Mouse (Mus musculus): ENCODE results near the gene 9430007A20Rik.

DNA sequence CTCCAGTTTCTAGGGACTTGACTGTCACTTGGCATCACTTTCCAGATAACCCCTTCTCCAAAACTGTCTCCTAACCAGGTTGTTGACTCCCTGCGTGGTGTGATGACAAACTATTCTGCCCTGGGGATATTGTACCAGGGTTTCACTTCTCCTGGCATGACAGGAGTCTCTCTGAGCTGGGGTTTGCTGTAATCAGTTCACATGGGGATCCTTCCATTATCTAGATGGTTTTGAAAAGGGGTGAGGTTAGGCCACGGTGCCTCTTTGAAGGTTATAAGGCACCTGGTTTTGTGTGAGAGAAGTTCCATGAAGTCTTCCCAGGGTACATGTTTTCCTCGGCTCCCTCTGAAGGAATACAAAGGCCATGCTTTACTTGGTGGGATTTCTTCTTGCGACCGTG lies at the start of gene 9430007A20Rik:
- TF ChIP-seq CTCF (IDR thresholded peaks at IDR 0.05; ENCODE audit: low read depth, low read length): no peak
- TF ChIP-seq POLR2AphosphoS5 (IDR thresholded peaks at IDR 0.05; ENCODE audit: insufficient replicate concordance, low read depth, low read length): no peak
- TF ChIP-seq GATA1 (IDR thresholded peaks at IDR 0.05; ENCODE audit: borderline replicate concordance, low read length): no peak
- TF ChIP-seq TAL1 (conservative IDR thresholded peaks at IDR 0.05; ENCODE audit: low read depth, low read length): no peak
